Mouse (Mus musculus) intestine, embryonic 14.5 days (tissue): ENCODE measurements at regions not wholly inside any gene's neighbourhood (a gene's known extent, or its start where the extent isn't known, plus 50 kb on each side); places are given as distances from the start of the nearest gene placed in this dataset.

Experiments used
- ATAC-seq: fragments of 200-750 bp; cut with Nextera tagmentation; replicated peaks from 2 replicates; pipeline ENCODE4 v1.8.0; 2017; ENCODE audit warnings: low read depth, moderate number of reproducible peaks, moderate TSS enrichment, moderate library complexity; ENCODE audit not compliant: low FRiP score, low TSS enrichment
- DNase-seq: peaks from one replicate; pipeline ENCODE4 v3.0.0-alpha.2; 2018; ENCODE audit warnings: low spot score
- H3K27ac ChIP-seq: fragments of 300-500 bp; sonication (generic); 2 replicates; pipeline ENCODE4 v1.5.1; 2014; ENCODE audit warnings: low read depth, mild to moderate bottlenecking, control low read depth
- H3K27me3 ChIP-seq: fragments of 300-500 bp; sonication (generic); replicated peaks from 2 replicates; pipeline ENCODE4 v1.6.1; 2014; ENCODE audit warnings: low read length, control low read depth; ENCODE audit not compliant: control insufficient read depth, insufficient read depth
- H3K36me3 ChIP-seq: fragments of 300-500 bp; sonication (generic); 2 replicates; pipeline ENCODE4 v1.6.1; 2014; ENCODE audit warnings: low read length, control low read depth; ENCODE audit not compliant: control insufficient read depth, insufficient read depth
- H3K4me1 ChIP-seq: fragments of 300-500 bp; sonication (generic); replicated peaks from 2 replicates; pipeline ENCODE4 v1.6.1; 2014; ENCODE audit warnings: low read length, control low read depth, mixed read lengths; ENCODE audit not compliant: control insufficient read depth, insufficient read depth
- H3K4me2 ChIP-seq: fragments of 300-500 bp; sonication (generic); 2 replicates; pipeline ENCODE4 v1.6.1; 2014; ENCODE audit warnings: low read length
- H3K4me3 ChIP-seq: fragments of 300-500 bp; sonication (generic); 2 replicates; pipeline ENCODE4 v1.5.1; 2014; ENCODE audit warnings: low read depth, low read length, control low read depth, mixed read lengths
- H3K9ac ChIP-seq: fragments of 300-500 bp; sonication (generic); 2 replicates; pipeline ENCODE4 v1.6.1; 2014; ENCODE audit warnings: mild to moderate bottlenecking, low read length
- H3K9me3 ChIP-seq: fragments of 300-500 bp; sonication (generic); 2 replicates; pipeline ENCODE4 v1.6.1; 2016; ENCODE audit warnings: low read length, control low read depth; ENCODE audit not compliant: control insufficient read depth
- WGBS: fragments of 180-500 bp; shearing (Covaris S2); extraction: QIAGEN DNeasy Blood & Tissue Kit; methylation state at CpG from one replicate; pipeline ENCODE4 v1.1.7; 2014; 5-methylcytosine and 5-hydroxymethylcytosine counted together

- H3K27ac ChIP-seq = no peak overlapping the region
- DNase-seq (no peak), ATAC-seq (no peak)
- H3K4me3 ChIP-seq = no peak overlapping the region
- WGBS = 69% methylated on average over 2 of the region's 2 CpGs
- no peaks in the 10 kb centered on the region for H3K36me3 ChIP-seq
- no peak overlapping the region for H3K4me2 ChIP-seq
- H3K27me3 ChIP-seq = no peaks in the 10 kb centered on the region
- H3K9ac ChIP-seq = no peak overlapping the region
- H3K4me1 ChIP-seq = no peaks in the 10 kb centered on the region
- H3K9me3 ChIP-seq = no peaks in the 10 kb centered on the region
Measured at GRCm38 (mm10) chr11:48398032-48398431, 402.1 kb upstream of the Rack1 start.

GRCm38 (mm10) chr11:48381489-48381888, 392.7 kb upstream of the Sgcd start:
- ATAC-seq (no peak), DNase-seq (no peak)
- WGBS = 62% methylated on average over 4 of the region's 4 CpGs
- Histone ChIP-seq H3K36me3 (no peaks in the 10 kb centered on the region), H3K4me1 (no peaks in the 10 kb centered on the region), H3K27me3 (no peaks in the 10 kb centered on the region), H3K9me3 (no peaks in the 10 kb centered on the region), H3K9ac (no peak overlapping the region), H3K4me3 (no peak overlapping the region), H3K4me2 (no peak overlapping the region), H3K27ac (no peak overlapping the region)

- no peak for ATAC-seq
- no peaks in the 10 kb centered on the region for H3K27me3 ChIP-seq
- H3K27ac ChIP-seq = no peak overlapping the region
- no peaks in the 10 kb centered on the region for H3K4me1 ChIP-seq
- H3K4me2 ChIP-seq = no peak overlapping the region
- no peaks in the 10 kb centered on the region for H3K9me3 ChIP-seq
- no peak overlapping the region for H3K4me3 ChIP-seq
- no peak overlapping the region for H3K9ac ChIP-seq
- WGBS = 48% methylated on average over 4 of the region's 4 CpGs
- DNase-seq = no peak
- no peaks in the 10 kb centered on the region for H3K36me3 ChIP-seq
Measured at GRCm38 (mm10) chr11:48378044-48378443, 389.3 kb upstream of the Sgcd start.

- DNase-seq = no peak
Measured at GRCm38 (mm10) chr11:48377269-48377668, 388.5 kb upstream of the Sgcd start.

GRCm38 (mm10) chr11:48351349-48352023, 362.7 kb upstream of the Sgcd start:
- Histone ChIP-seq H3K27me3 (no peaks in the 10 kb centered on the region), H3K36me3 (no peaks in the 10 kb centered on the region), H3K4me3 (no peak overlapping the region), H3K9ac (no peak overlapping the region), H3K27ac (no peak overlapping the region), H3K9me3 (no peaks in the 10 kb centered on the region), H3K4me2 (no peak overlapping the region), H3K4me1 (no peaks in the 10 kb centered on the region)
- ATAC-seq = no peak
- 89% methylated on average over 4 of the region's 4 CpGs for WGBS
- DNase-seq = no peak

More at GRCm38 (mm10) chr11:48377269-48377668, 388.5 kb upstream of the Sgcd start:
- no peak for ATAC-seq
- no peak overlapping the region for H3K9ac ChIP-seq
- H3K27me3 ChIP-seq = no peaks in the 10 kb centered on the region
- no peak overlapping the region for H3K27ac ChIP-seq
- H3K9me3 ChIP-seq = no peaks in the 10 kb centered on the region
- no peak overlapping the region for H3K4me2 ChIP-seq
- no peaks in the 10 kb centered on the region for H3K4me1 ChIP-seq
- H3K4me3 ChIP-seq = no peak overlapping the region
- no peaks in the 10 kb centered on the region for H3K36me3 ChIP-seq

- Histone ChIP-seq H3K9me3 (no peaks in the 10 kb centered on the region), H3K4me3 (no peak overlapping the region), H3K4me2 (no peak overlapping the region), H3K27ac (no peak overlapping the region), H3K9ac (no peak overlapping the region), H3K4me1 (no peaks in the 10 kb centered on the region), H3K36me3 (no peaks in the 10 kb centered on the region), H3K27me3 (no peaks in the 10 kb centered on the region)
- 29% methylated on average over 1 of the region's 1 CpGs for WGBS
- ATAC-seq (no peak), DNase-seq (no peak)
Measured at GRCm38 (mm10) chr11:48314500-48314899, 325.7 kb upstream of the Sgcd start.

GRCm38 (mm10) chr11:48295370-48295769, 306.6 kb upstream of the Sgcd start:
- DNase-seq = no peak
- Histone ChIP-seq H3K4me2 (no peak overlapping the region), H3K9me3 (no peaks in the 10 kb centered on the region), H3K27me3 (no peaks in the 10 kb centered on the region), H3K4me1 (no peaks in the 10 kb centered on the region), H3K4me3 (no peak overlapping the region), H3K9ac (no peak overlapping the region), H3K27ac (no peak overlapping the region), H3K36me3 (no peaks in the 10 kb centered on the region)
- no peak for ATAC-seq
- WGBS = 80% methylated on average over 3 of the region's 3 CpGs

- no peak for ATAC-seq
- no peaks in the 10 kb centered on the region for H3K4me1 ChIP-seq
- no peak overlapping the region for H3K9ac ChIP-seq
- no peak overlapping the region for H3K4me3 ChIP-seq
- no peaks in the 10 kb centered on the region for H3K9me3 ChIP-seq
- no peak overlapping the region for H3K27ac ChIP-seq
- 80% methylated on average over 3 of the region's 3 CpGs for WGBS
- no peak overlapping the region for H3K4me2 ChIP-seq
- H3K36me3 ChIP-seq = no peaks in the 10 kb centered on the region
- H3K27me3 ChIP-seq = no peaks in the 10 kb centered on the region
- no peak for DNase-seq
Measured at GRCm38 (mm10) chr11:48262492-48262891, 273.7 kb upstream of the Sgcd start.

GRCm38 (mm10) chr11:48261089-48261488, 272.3 kb upstream of the Sgcd start:
- Histone ChIP-seq H3K27me3 (no peaks in the 10 kb centered on the region), H3K9ac (no peak overlapping the region), H3K27ac (no peak overlapping the region), H3K4me1 (no peaks in the 10 kb centered on the region), H3K9me3 (no peaks in the 10 kb centered on the region), H3K4me2 (no peak overlapping the region), H3K4me3 (no peak overlapping the region), H3K36me3 (no peaks in the 10 kb centered on the region)
- WGBS = 18% methylated on average over 1 of the region's 1 CpGs
- DNase-seq (no peak), ATAC-seq (no peak)
